Mouse (Mus musculus) limb, embryonic 14.5 days (tissue): ENCODE measurements at regions not wholly inside any gene's neighbourhood (a gene's known extent, or its start where the extent isn't known, plus 50 kb on each side); places are given as distances from the start of the nearest gene placed in this dataset.

Source experiments
- ATAC-seq: fragments of 200-750 bp; cut with Nextera tagmentation; 2 replicates; pipeline ENCODE4 v1.8.0; 2017; ENCODE audit warnings: low read depth, moderate number of reproducible peaks, moderate TSS enrichment; ENCODE audit not compliant: low FRiP score
- DNase-seq: peaks from one replicate; pipeline ENCODE4 v3.0.0-alpha.2; 2015; ENCODE audit warnings: low spot score
- H3K27ac ChIP-seq: fragments of 300-500 bp; sonication (generic); replicated peaks from 2 replicates; pipeline ENCODE4 v1.5.1; 2014; ENCODE audit warnings: low read depth, mild to moderate bottlenecking, low read length, moderate library complexity, mixed read lengths
- H3K27me3 ChIP-seq: fragments of 300-500 bp; sonication (generic); 2 replicates; pipeline ENCODE4 v1.6.1; 2014; ENCODE audit warnings: low read length, mixed read lengths; ENCODE audit not compliant: control insufficient read depth, insufficient read depth
- H3K36me3 ChIP-seq: fragments of 300-500 bp; sonication (generic); 2 replicates; pipeline ENCODE4 v1.6.1; 2014; ENCODE audit warnings: mild to moderate bottlenecking, low read length, moderate library complexity, mixed read lengths; ENCODE audit not compliant: control insufficient read depth, insufficient read depth
- H3K4me1 ChIP-seq: fragments of 300-500 bp; sonication (generic); 2 replicates; pipeline ENCODE4 v1.6.1; 2014; ENCODE audit warnings: antibody characterized with exemption, low read length, mixed read lengths; ENCODE audit not compliant: control insufficient read depth, insufficient read depth
- H3K4me2 ChIP-seq: fragments of 300-500 bp; sonication (generic); replicated peaks from 2 replicates; pipeline ENCODE4 v1.6.1; 2014; ENCODE audit warnings: low read depth, mild to moderate bottlenecking, low read length, moderate library complexity; ENCODE audit not compliant: severe bottlenecking
- H3K4me3 ChIP-seq: fragments of 300-500 bp; sonication (generic); replicated peaks from 2 replicates; pipeline ENCODE4 v1.5.1; 2014; ENCODE audit warnings: low read length
- H3K9ac ChIP-seq: fragments of 300-500 bp; sonication (generic); 2 replicates; pipeline ENCODE4 v1.6.1; 2014; ENCODE audit warnings: mild to moderate bottlenecking, low read depth, low read length, moderate library complexity; ENCODE audit not compliant: severe bottlenecking
- H3K9me3 ChIP-seq: fragments of 300-500 bp; sonication (generic); 2 replicates; pipeline ENCODE4 v1.6.1; 2016; ENCODE audit warnings: low read length; ENCODE audit not compliant: control insufficient read depth
- POLR2A ChIP-seq: fragments of 200-500 bp; IDR thresholded peaks from 2 replicates; pipeline ENCODE4 v1.8.0; 2012; ENCODE audit warnings: inconsistent platforms, mild to moderate bottlenecking, moderate library complexity, borderline replicate concordance; ENCODE audit not compliant: insufficient read depth, insufficient read length; ENCODE audit errors: extremely low read depth
- WGBS: fragments of 180-500 bp; shearing (Covaris S2); extraction: QIAGEN DNeasy Blood & Tissue Kit; methylation state at CpG from one replicate; pipeline ENCODE4 v1.1.7; 2014; 5-methylcytosine and 5-hydroxymethylcytosine counted together

GRCm38 (mm10) chr2:133635434-133635833 is 83.5 kb downstream of the Bmp2 start:
- ATAC-seq, result no peak

GRCm38 (mm10) chr2:133649874-133650481 is 98.0 kb downstream of the Bmp2 start:
- Histone ChIP-seq H3K9ac (no peak overlapping the region), H3K4me3 (no peak overlapping the region), H3K27me3 (no peaks in the 10 kb centered on the region), H3K27ac (no peak overlapping the region), H3K4me2 (no peak overlapping the region), H3K4me1 (peaks cover 7% of the 10 kb centered on the region; the same call in 1 of the 2 replicates), H3K9me3 (no peaks in the 10 kb centered on the region), H3K36me3 (no peaks in the 10 kb centered on the region)
- ATAC-seq, result no peak
- DNase-seq, result no peak
- WGBS, result 24% methylated on average over 6 of the region's 6 CpGs
- TF ChIP-seq POLR2A, result no peak

More at GRCm38 (mm10) chr2:133635434-133635833, 83.5 kb downstream of the Bmp2 start:
- WGBS, result 0% methylated on average over 1 of the region's 1 CpGs
- no peak overlapping the region for H3K4me2 ChIP-seq
- 0 out of 2 replicates have a peak, but pooled peaks cover 4% of the 10 kb centered on the region for H3K4me1 ChIP-seq
- H3K27me3 ChIP-seq, result no peaks in the 10 kb centered on the region
- DNase-seq, result no peak
- no peak overlapping the region for H3K4me3 ChIP-seq
- no peak overlapping the region for H3K27ac ChIP-seq
- H3K9ac ChIP-seq, result no peak overlapping the region
- H3K36me3 ChIP-seq, result no peaks in the 10 kb centered on the region
- no peaks in the 10 kb centered on the region for H3K9me3 ChIP-seq
- TF ChIP-seq POLR2A, result no peak

- Histone ChIP-seq H3K4me2 (0 out of 2 replicates have a peak overlapping the region, but pooled peaks have one; percentile 17), H3K27ac (no peak overlapping the region), H3K9me3 (no peaks in the 10 kb centered on the region), H3K4me1 (peaks cover 18% of the 10 kb centered on the region), H3K9ac (no peak overlapping the region), H3K36me3 (no peaks in the 10 kb centered on the region), H3K27me3 (no peaks in the 10 kb centered on the region), H3K4me3 (no peak overlapping the region)
- 18% methylated on average over 9 of the region's 9 CpGs for WGBS
- ATAC-seq, result peak; percentile 76
- DNase-seq, result peak; percentile 69
- TF ChIP-seq POLR2A, result no peak
Observed at GRCm38 (mm10) chr2:133666331-133667054, 114.5 kb downstream of the Bmp2 start.

- ATAC-seq (no peak), DNase-seq (no peak)
- H3K27me3 ChIP-seq, result no peaks in the 10 kb centered on the region
- H3K9ac ChIP-seq, result no peak overlapping the region
- WGBS, result 20% methylated on average over 3 of the region's 3 CpGs
- no peak overlapping the region for H3K4me3 ChIP-seq
- H3K36me3 ChIP-seq, result no peaks in the 10 kb centered on the region
- H3K4me2 ChIP-seq, result no peak overlapping the region
- H3K4me1 ChIP-seq, result peaks cover 18% of the 10 kb centered on the region
- H3K27ac ChIP-seq, result no peak overlapping the region
- H3K9me3 ChIP-seq, result no peaks in the 10 kb centered on the region
- no peak for TF ChIP-seq POLR2A
Observed at GRCm38 (mm10) chr2:133667055-133667395, 115.1 kb downstream of the Bmp2 start.

- peaks cover 18% of the 10 kb centered on the region for H3K4me1 ChIP-seq
- H3K4me2 ChIP-seq, result no peak overlapping the region
- H3K36me3 ChIP-seq, result no peaks in the 10 kb centered on the region
- no peak for ATAC-seq
- H3K4me3 ChIP-seq, result no peak overlapping the region
- H3K9me3 ChIP-seq, result no peaks in the 10 kb centered on the region
- no peak overlapping the region for H3K27ac ChIP-seq
- H3K9ac ChIP-seq, result no peak overlapping the region
- no peaks in the 10 kb centered on the region for H3K27me3 ChIP-seq
- DNase-seq, result no peak
- no peak for TF ChIP-seq POLR2A
- WGBS, result 66% methylated on average over 2 of the region's 2 CpGs
Observed at GRCm38 (mm10) chr2:133669821-133670220, 117.9 kb downstream of the Bmp2 start.

- Histone ChIP-seq H3K4me3 (no peak overlapping the region), H3K9ac (no peak overlapping the region), H3K27me3 (no peaks in the 10 kb centered on the region), H3K27ac (no peak overlapping the region), H3K9me3 (no peaks in the 10 kb centered on the region), H3K4me1 (peaks cover 7% of the 10 kb centered on the region), H3K4me2 (no peak overlapping the region), H3K36me3 (no peaks in the 10 kb centered on the region)
- 75% methylated on average over 4 of the region's 4 CpGs for WGBS
- TF ChIP-seq POLR2A, result no peak
- DNase-seq (no peak), ATAC-seq (no peak)
Observed at GRCm38 (mm10) chr2:133671528-133671927, 119.6 kb downstream of the Bmp2 start.
